Mouse (Mus musculus) CD4-positive, CD25-positive, alpha-beta regulatory T cell, adult 4 months (primary cell): ENCODE results near the gene Gstp1. TPM values are rescaled to one million over a fixed set of nuclear protein-coding genes. Genes with fewer than 3 reads are reported as not detected.
"Not testable (repeated sequence)": the region's sequence is repeated elsewhere in the genome, so short reads cannot be mapped to it uniquely, and the experiment has no call there.

Source experiments
- ATAC-seq: one replicate; pipeline ENCODE4 v1.8.0; 2017
- polyA plus RNA-seq, 2 experiments: library from polyadenylated mRNA; unstranded; fragments of 100-300 nt; shearing (Covaris generic); gene quantifications; one replicate each; pipeline ENCODE4 v1.2.1; 2017

The Gstp1 gene
- polyA plus RNA-seq, 2 experiments from 2014 or later = 543 to 655 TPM

- peak; percentile 3 for ATAC-seq
Measured at GRCm38 (mm10) chr19:4060044-4060898, 22.5 kb upstream of the Gstp1 start.

- ATAC-seq = peak; percentile 87
Measured at GRCm38 (mm10) chr19:4059069-4059740, 21.4 kb upstream of the Gstp1 start, which contains the start of gene Gstp3. TSS of gene Gstp3 (minus strand) at chr19:4059569.

- no peak for ATAC-seq
Measured at GRCm38 (mm10) chr19:4058581-4058980, 20.8 kb upstream of the Gstp1 start.

- no peak for ATAC-seq
Measured at GRCm38 (mm10) chr19:4057962-4058361, 20.2 kb upstream of the Gstp1 start.

GRCm38 (mm10) chr19:4057389-4057788, 19.6 kb upstream of the Gstp1 start:
- ATAC-seq = no peak

GRCm38 (mm10) chr19:4056727-4057126, 18.9 kb upstream of the Gstp1 start:
- ATAC-seq = no peak

- ATAC-seq = no peak
Measured at GRCm38 (mm10) chr19:4055947-4056693, 18.3 kb upstream of the Gstp1 start.

GRCm38 (mm10) chr19:4055216-4055946, 17.6 kb upstream of the Gstp1 start:
- ATAC-seq = no peak

GRCm38 (mm10) chr19:4054613-4055012, 16.8 kb upstream of the Gstp1 start:
- no peak for ATAC-seq

- peak; percentile 60 for ATAC-seq
Measured at GRCm38 (mm10) chr19:4052516-4053030, 14.8 kb upstream of the Gstp1 start.

GRCm38 (mm10) chr19:4051741-4052515, 14.1 kb upstream of the Gstp1 start:
- ATAC-seq = peak; percentile 74

GRCm38 (mm10) chr19:4051016-4051415, 13.2 kb upstream of the Gstp1 start:
- ATAC-seq = no peak

GRCm38 (mm10) chr19:4049069-4049468, 11.3 kb upstream of the Gstp1 start:
- ATAC-seq = not testable (repeated sequence)

- no peak for ATAC-seq
Measured at GRCm38 (mm10) chr19:4047859-4048258, 10.1 kb upstream of the Gstp1 start.

GRCm38 (mm10) chr19:4046866-4047254, 9.1 kb upstream of the Gstp1 start:
- ATAC-seq = no peak

GRCm38 (mm10) chr19:4045966-4046865, 8.4 kb upstream of the Gstp1 start, which contains the start of gene Gstp2:
TSS of gene Gstp2 (minus strand) at chr19:4046023.
- no peak for ATAC-seq

GRCm38 (mm10) chr19:4044109-4044508, 6.3 kb upstream of the Gstp1 start:
- not testable (repeated sequence) for ATAC-seq

GRCm38 (mm10) chr19:4042124-4042523, 4.3 kb upstream of the Gstp1 start:
- ATAC-seq = no peak

GRCm38 (mm10) chr19:4041500-4041899, 3.7 kb upstream of the Gstp1 start:
- not testable (repeated sequence) for ATAC-seq

GRCm38 (mm10) chr19:4040941-4041340, 3.2 kb upstream of the Gstp1 start:
- not testable (repeated sequence) for ATAC-seq
